Mouse (Mus musculus): ENCODE results near the gene Tubb4b. TPM values are rescaled to one million over a fixed set of nuclear protein-coding genes. Genes with fewer than 3 reads are reported as not detected.
A peak's percentile ranks its signal among the peaks of the same experiment; 100 is the strongest.

Gene Tubb4b
- polyA plus RNA-seq, 1 experiment from 2014 or later, result 387 TPM

DNA sequence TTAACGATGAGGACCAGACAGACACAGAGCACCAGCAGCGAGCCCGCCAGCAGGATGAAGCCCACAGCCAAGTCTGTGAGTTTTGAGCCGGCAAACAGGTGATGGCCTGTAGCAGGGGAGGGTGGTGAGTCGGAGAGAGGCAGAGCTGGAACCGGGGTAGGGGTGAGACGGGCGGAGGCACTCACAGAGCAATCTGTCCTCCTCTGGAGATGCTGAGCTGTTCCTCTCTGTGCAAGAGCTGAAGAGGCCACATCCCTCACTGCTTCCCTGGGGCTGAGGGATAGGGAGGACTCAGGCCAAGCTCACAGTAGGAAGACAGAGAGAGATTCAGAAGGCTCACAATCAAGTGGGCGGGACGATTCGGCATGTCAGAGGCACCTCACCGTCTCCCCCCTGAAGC is 6.5 kb upstream of the Tubb4b start:
- no peaks in the 10 kb centered on the region for H3K27me3 ChIP-seq (ENCODE audit: control insufficient read depth, insufficient read depth, low read length)
- H3K27ac ChIP-seq (ENCODE audit: low read depth, low read length), result no peak overlapping the region
- no peak overlapping the region for H3K4me3 ChIP-seq (ENCODE audit: low read depth, low read length)
- WGBS, result 63% methylated on average over 12 of the region's 12 CpGs
- H3K4me1 ChIP-seq (ENCODE audit: control insufficient read depth, insufficient read depth, low read length), result no peaks in the 10 kb centered on the region
- H3K9me3 ChIP-seq (ENCODE audit: control insufficient read depth, low read length), result no peaks in the 10 kb centered on the region
- no peak for ATAC-seq (ENCODE audit: low read depth)
- H3K4me2 ChIP-seq (ENCODE audit: low read depth, low read length), result no peak overlapping the region
- H3K9ac ChIP-seq (replicated peaks; ENCODE audit: low read depth, low read length), result no peak overlapping the region
- no peaks in the 10 kb centered on the region for H3K36me3 ChIP-seq (ENCODE audit: control insufficient read depth, insufficient read depth, low read length)

DNA sequence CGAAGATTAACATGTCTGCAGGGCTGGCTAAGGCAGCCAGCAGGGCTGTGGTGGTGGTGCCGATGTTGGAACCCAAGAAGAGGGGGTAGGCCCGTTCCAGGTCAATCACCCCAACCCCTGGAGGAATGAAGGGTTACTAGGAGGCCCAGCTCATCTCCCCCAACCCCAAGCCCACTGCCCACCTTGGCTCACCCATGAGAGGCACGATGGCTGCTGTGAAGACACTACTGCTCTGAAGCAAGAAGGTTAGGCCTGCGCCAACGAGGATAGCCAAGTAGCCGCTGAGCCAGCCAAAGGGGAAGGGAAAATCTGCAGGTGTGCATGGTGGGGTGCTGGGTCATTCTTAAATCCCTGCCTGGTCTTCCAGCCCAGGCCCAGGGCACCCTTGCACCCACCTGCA is 6.1 kb upstream of the Tubb4b start:
- Histone ChIP-seq H3K9me3 (ENCODE audit: control insufficient read depth, low read length) (no peaks in the 10 kb centered on the region), H3K27me3 (ENCODE audit: control insufficient read depth, insufficient read depth, low read length) (no peaks in the 10 kb centered on the region), H3K4me1 (ENCODE audit: control insufficient read depth, insufficient read depth, low read length) (no peaks in the 10 kb centered on the region), H3K4me2 (ENCODE audit: low read depth, low read length) (no peak overlapping the region), H3K27ac (ENCODE audit: low read depth, low read length) (no peak overlapping the region), H3K4me3 (ENCODE audit: low read depth, low read length) (no peak overlapping the region), H3K36me3 (ENCODE audit: control insufficient read depth, insufficient read depth, low read length) (no peaks in the 10 kb centered on the region), H3K9ac (replicated peaks; ENCODE audit: low read depth, low read length) (no peak overlapping the region)
- 84% methylated on average over 7 of the region's 7 CpGs for WGBS
- ATAC-seq (ENCODE audit: low read depth), result no peak

DNA sequence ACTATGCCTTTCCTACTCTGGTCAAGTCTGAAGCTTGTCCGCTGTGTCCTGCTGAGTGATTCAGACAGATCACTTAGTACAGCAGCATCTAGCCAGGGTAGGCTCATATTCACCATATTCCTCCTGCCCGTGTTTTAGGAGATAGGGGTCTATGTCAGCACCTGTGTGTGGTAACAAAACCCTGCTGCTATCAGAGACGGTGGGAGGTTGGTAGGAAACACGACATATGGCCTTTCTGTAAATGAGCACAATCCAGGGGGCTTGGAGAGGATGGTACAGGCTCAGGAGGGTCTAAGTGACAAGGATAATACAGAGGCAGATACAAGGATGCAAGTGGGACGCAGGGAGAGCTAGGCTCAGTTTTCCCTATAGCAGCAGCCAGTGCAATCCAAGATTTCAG is 5.1 kb upstream of the Tubb4b start:
- WGBS, result 87% methylated on average over 5 of the region's 5 CpGs
- Histone ChIP-seq H3K36me3 (ENCODE audit: control insufficient read depth, insufficient read depth, low read length) (no peaks in the 10 kb centered on the region), H3K4me2 (ENCODE audit: low read depth, low read length) (no peak overlapping the region), H3K27ac (ENCODE audit: low read depth, low read length) (no peak overlapping the region), H3K27me3 (ENCODE audit: control insufficient read depth, insufficient read depth, low read length) (no peaks in the 10 kb centered on the region), H3K9me3 (ENCODE audit: control insufficient read depth, low read length) (no peaks in the 10 kb centered on the region), H3K9ac (replicated peaks; ENCODE audit: low read depth, low read length) (no peak overlapping the region), H3K4me1 (ENCODE audit: control insufficient read depth, insufficient read depth, low read length) (no peaks in the 10 kb centered on the region), H3K4me3 (ENCODE audit: low read depth, low read length) (no peak overlapping the region)
- ATAC-seq (ENCODE audit: low read depth), result no peak

DNA sequence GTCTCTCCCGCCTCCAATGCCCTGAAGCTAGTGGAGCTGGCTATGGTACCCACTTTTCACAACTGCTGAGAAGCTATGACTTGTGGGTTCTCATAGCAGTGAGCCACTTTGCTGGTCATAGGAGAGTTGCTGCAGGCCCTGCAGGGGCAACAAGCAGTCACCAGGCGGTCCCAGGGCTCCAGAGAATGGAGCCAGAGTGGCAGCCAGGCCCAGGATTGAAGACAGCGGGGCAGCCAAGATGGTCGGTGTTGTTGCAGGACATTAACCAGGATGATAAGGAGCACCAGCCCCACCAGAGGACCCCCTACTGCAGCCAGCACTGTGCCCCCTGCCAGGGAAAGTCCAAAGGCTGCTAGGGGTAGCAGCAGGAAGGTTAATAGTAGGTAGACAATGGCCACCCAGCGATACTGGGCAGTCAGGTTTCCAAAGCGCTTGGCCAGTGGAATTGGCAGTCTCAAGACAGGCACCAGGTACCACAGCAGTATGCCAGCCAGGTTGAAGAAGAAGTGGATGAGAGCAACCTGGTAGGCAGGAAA is 4.6 kb upstream of the Tubb4b start:
- ATAC-seq (ENCODE audit: low read depth), result no peak
- no peak overlapping the region for H3K9ac ChIP-seq (replicated peaks; ENCODE audit: low read depth, low read length)
- H3K9me3 ChIP-seq (ENCODE audit: control insufficient read depth, low read length), result no peaks in the 10 kb centered on the region
- H3K4me3 ChIP-seq (ENCODE audit: low read depth, low read length), result no peak overlapping the region
- no peak overlapping the region for H3K27ac ChIP-seq (ENCODE audit: low read depth, low read length)
- H3K4me2 ChIP-seq (ENCODE audit: low read depth, low read length), result peak overlapping the region; percentile 31; the same call in 1 of the 2 replicates
- H3K27me3 ChIP-seq (ENCODE audit: control insufficient read depth, insufficient read depth, low read length), result no peaks in the 10 kb centered on the region
- 71% methylated on average over 6 of the region's 6 CpGs for WGBS
- no peaks in the 10 kb centered on the region for H3K36me3 ChIP-seq (ENCODE audit: control insufficient read depth, insufficient read depth, low read length)
- H3K4me1 ChIP-seq (ENCODE audit: control insufficient read depth, insufficient read depth, low read length), result no peaks in the 10 kb centered on the region

DNA sequence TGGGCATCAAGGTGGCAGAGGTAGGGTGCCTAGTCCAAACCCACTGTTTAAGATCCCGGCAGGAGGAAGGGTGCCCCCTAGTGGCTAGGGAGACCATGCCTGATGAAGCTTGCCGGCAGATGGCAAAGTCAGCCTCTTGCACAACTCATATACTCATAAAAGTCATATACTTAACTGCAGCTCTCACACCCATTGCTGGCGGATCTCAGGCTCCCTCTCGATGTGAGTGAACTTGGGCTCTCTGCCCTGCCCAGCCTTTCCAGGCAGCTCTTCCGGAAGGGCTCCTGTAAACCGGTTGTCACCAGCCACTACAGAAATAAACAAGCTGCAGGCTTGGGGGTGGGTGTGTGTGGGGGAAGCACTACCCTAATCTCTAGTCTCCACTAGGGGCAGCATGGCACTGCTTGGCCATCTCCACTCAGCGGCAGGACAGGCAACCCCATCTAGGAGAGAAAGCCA is 4.0 kb upstream of the Tubb4b start:
- H3K4me1 ChIP-seq (ENCODE audit: control insufficient read depth, insufficient read depth, low read length), result peaks cover 4% of the 10 kb centered on the region; the same call in 1 of the 2 replicates
- H3K4me2 ChIP-seq (ENCODE audit: low read depth, low read length), result peak overlapping the region; percentile 31
- 1% methylated on average over 7 of the region's 7 CpGs for WGBS
- H3K9me3 ChIP-seq (ENCODE audit: control insufficient read depth, low read length), result no peaks in the 10 kb centered on the region
- no peak overlapping the region; the same call in 1 of the 2 replicates for H3K4me3 ChIP-seq (ENCODE audit: low read depth, low read length)
- no peaks in the 10 kb centered on the region for H3K36me3 ChIP-seq (ENCODE audit: control insufficient read depth, insufficient read depth, low read length)
- H3K27ac ChIP-seq (ENCODE audit: low read depth, low read length), result peak overlapping the region; percentile 34; the same call in 1 of the 2 replicates
- H3K9ac ChIP-seq (replicated peaks; ENCODE audit: low read depth, low read length), result no peak overlapping the region; the same call in 1 of the 2 replicates
- no peaks in the 10 kb centered on the region for H3K27me3 ChIP-seq (ENCODE audit: control insufficient read depth, insufficient read depth, low read length)
- ATAC-seq (ENCODE audit: low read depth), result no peak

DNA sequence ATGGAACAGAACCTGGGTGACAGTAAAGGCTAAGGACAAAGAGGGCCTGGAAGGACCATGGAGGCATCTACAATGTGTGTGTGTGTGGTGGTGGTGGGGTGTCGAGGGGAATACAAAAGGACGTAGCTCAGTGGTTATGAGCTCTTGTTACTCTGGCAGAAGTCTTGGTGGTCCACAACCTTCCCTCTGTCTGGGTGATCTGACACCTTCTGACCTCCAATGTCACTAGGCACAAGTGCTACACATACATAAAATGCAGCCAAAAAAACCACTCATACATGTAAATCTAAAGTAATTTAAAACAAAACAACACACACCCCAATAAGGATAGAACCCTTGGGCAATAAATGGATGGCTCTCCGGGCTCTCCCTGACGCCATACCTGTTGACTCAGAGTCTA is 2.9 kb upstream of the Tubb4b start:
- H3K36me3 ChIP-seq (ENCODE audit: control insufficient read depth, insufficient read depth, low read length), result no peaks in the 10 kb centered on the region
- no peak overlapping the region for H3K9ac ChIP-seq (replicated peaks; ENCODE audit: low read depth, low read length)
- H3K4me2 ChIP-seq (ENCODE audit: low read depth, low read length), result no peak overlapping the region
- 87% methylated on average over 4 of the region's 4 CpGs for WGBS
- no peak overlapping the region for H3K27ac ChIP-seq (ENCODE audit: low read depth, low read length)
- H3K9me3 ChIP-seq (ENCODE audit: control insufficient read depth, low read length), result no peaks in the 10 kb centered on the region
- peaks cover 7% of the 10 kb centered on the region; the same call in 1 of the 2 replicates for H3K4me1 ChIP-seq (ENCODE audit: control insufficient read depth, insufficient read depth, low read length)
- H3K27me3 ChIP-seq (ENCODE audit: control insufficient read depth, insufficient read depth, low read length), result no peaks in the 10 kb centered on the region
- ATAC-seq (ENCODE audit: low read depth), result no peak
- no peak overlapping the region for H3K4me3 ChIP-seq (ENCODE audit: low read depth, low read length)

DNA sequence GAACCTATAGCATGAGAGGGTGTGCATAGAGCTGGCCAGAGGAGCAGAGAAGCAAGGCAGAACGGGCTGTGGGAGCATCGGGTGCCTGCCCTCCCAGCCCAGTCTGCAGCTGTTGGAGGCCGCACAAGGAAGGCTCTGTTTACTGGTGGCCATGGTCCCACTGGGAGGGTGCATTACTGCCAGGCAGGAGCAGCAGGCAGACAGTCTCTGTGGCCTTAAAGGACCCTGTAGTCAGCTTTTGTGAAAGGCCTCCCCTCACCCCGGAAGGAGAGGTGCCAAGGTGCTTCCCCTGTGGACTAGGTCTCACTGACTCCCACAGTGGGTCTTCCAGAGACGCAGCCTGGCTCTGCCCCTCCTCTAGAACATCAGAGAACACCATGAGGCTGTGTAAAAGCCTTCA is 2.4 kb upstream of the Tubb4b start:
- Histone ChIP-seq H3K9ac (replicated peaks; ENCODE audit: low read depth, low read length) (no peak overlapping the region), H3K36me3 (ENCODE audit: control insufficient read depth, insufficient read depth, low read length) (no peaks in the 10 kb centered on the region), H3K4me1 (ENCODE audit: control insufficient read depth, insufficient read depth, low read length) (peaks cover 7% of the 10 kb centered on the region; the same call in 1 of the 2 replicates), H3K9me3 (ENCODE audit: control insufficient read depth, low read length) (no peaks in the 10 kb centered on the region), H3K27me3 (ENCODE audit: control insufficient read depth, insufficient read depth, low read length) (no peaks in the 10 kb centered on the region), H3K27ac (ENCODE audit: low read depth, low read length) (no peak overlapping the region), H3K4me2 (ENCODE audit: low read depth, low read length) (no peak overlapping the region), H3K4me3 (ENCODE audit: low read depth, low read length) (no peak overlapping the region)
- no peak for ATAC-seq (ENCODE audit: low read depth)
- WGBS, result 83% methylated on average over 5 of the region's 5 CpGs

DNA sequence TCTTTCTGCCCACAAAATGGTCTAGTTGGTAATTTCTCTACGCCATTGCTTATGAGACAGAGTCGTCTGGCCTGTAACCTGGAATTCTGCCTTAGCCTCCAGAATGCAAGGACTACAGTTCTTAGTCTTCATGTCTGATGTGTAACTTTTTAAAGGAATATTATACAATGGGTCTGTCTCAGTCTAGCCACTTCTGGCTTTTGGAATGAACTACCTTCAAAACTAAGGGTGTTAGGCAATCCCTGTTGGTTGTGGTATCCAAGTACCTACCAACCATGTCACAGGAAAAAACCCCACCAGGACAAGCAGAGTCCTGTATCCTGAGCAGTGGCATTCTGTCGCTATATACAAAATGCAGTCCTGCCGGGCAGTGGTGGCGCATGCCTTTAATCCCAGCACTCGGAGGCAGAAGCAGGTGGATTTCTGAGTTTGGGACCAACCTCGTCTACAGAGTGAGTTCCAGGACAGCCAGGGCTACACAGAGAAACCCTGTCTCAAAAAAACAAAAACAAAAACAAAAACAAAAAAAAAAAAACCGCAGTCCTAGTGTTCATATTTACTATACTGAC is 1.4 kb upstream of the Tubb4b start:
- Histone ChIP-seq H3K9ac (replicated peaks; ENCODE audit: low read depth, low read length) (no peak overlapping the region), H3K27ac (ENCODE audit: low read depth, low read length) (peak overlapping the region; percentile 91), H3K36me3 (ENCODE audit: control insufficient read depth, insufficient read depth, low read length) (no peaks in the 10 kb centered on the region), H3K4me3 (ENCODE audit: low read depth, low read length) (peak overlapping the region; percentile 81; the same call in 1 of the 2 replicates), H3K4me1 (ENCODE audit: control insufficient read depth, insufficient read depth, low read length) (peaks cover 7% of the 10 kb centered on the region; the same call in 1 of the 2 replicates), H3K27me3 (ENCODE audit: control insufficient read depth, insufficient read depth, low read length) (no peaks in the 10 kb centered on the region), H3K4me2 (ENCODE audit: low read depth, low read length) (peak overlapping the region; percentile 51), H3K9me3 (ENCODE audit: control insufficient read depth, low read length) (no peaks in the 10 kb centered on the region)
- 78% methylated on average over 8 of the region's 8 CpGs for WGBS
- ATAC-seq (ENCODE audit: low read depth), result no peak
